Mouse (Mus musculus) liver, adult 2 months (tissue): Measurements from ENCODE around the gene Prl2b1.

ENCODE experiments used
- CTCF ChIP-seq: fragments of 200-500 bp; IDR thresholded peaks from 2 replicates; pipeline ENCODE4 v1.5.1; 2011; ENCODE audit warnings: low read depth, low read length, control low read depth
- POLR2A ChIP-seq: fragments of 200-500 bp; IDR thresholded peaks from 2 replicates; pipeline ENCODE4 v1.6.1; 2011; ENCODE audit warnings: low read length, control low read depth; ENCODE audit not compliant: insufficient read depth; ENCODE audit errors: extremely low read depth

DNA sequence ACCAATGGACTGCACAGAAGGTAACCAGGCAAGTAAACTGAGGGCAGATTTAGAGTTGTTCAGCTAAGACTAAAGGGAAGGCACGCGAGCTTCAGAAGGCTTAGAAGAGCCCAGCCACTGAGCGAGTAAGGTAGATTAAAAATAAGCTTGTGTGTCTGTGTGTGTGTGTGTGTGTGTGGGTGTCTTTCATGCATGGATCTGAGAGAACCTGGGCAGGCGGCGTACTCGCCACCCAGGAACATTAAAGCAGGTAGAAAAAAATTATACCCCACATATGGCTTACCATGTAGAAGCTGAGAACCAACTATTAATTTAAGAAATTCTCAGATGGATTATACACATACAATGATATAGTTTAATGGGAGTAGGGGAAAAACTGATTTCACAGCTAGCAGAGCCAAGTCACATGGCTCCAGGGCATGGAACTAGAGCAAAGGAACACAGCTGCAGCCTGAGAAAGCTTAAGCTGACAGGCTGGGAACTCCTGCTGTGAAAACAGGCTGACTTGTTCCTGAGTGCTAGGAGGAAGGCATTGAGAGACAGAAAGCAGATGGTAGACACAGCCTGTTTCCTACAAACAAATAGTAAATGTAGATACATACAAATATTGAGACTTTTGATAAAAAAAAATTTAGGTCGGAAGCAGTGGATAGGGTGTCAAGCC lies 8.5 kb upstream of the Prl2b1 start:
- TF ChIP-seq POLR2A, result no peak
- TF ChIP-seq CTCF, result no peak
